Mouse (Mus musculus): ENCODE data around the gene Gal3st4.

DNA sequence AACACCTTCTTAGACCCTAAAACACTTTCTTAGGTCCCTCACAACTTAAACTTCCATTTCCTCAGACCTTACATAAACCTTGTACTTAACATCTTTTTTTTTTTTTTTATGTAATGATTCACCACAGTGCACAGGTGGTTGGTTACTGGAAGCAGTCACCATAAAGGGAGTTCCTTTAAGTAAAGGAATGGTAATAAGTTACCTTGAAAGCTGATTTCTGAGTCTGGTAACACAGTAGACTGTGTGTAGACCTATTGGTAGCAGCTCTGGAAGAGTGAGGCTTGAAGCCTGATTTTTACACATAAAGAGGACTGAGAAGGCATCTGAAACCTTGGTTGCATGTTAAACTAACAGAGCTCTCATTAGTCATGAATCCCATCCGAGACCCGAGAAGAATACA lies 52.8 kb downstream of the Gal3st4 start:
- TF ChIP-seq POLR2A (IDR thresholded peaks at IDR 0.05; ENCODE audit: borderline replicate concordance, insufficient read depth, low read length) (no peak), CTCF (IDR thresholded peaks at IDR 0.05; ENCODE audit: borderline replicate concordance, insufficient read depth, low read depth, low read length) (no peak)

All from cerebellum, adult 2 months (tissue).